Mouse (Mus musculus) cerebellum, adult 2 months (tissue): ENCODE data around the gene Slc38a6.

Experiments
- CTCF ChIP-seq: fragments of 200-500 bp; IDR thresholded peaks from 2 replicates; pipeline ENCODE4 v1.5.1; 2011; ENCODE audit warnings: low read depth, mild to moderate bottlenecking, control low read depth, low read length, moderate library complexity, borderline replicate concordance; ENCODE audit not compliant: insufficient read depth
- POLR2A ChIP-seq: fragments of 200-500 bp; IDR thresholded peaks from 2 replicates; pipeline ENCODE4 v1.6.1; 2011; ENCODE audit warnings: low read length, control low read depth, borderline replicate concordance; ENCODE audit not compliant: insufficient read depth

DNA sequence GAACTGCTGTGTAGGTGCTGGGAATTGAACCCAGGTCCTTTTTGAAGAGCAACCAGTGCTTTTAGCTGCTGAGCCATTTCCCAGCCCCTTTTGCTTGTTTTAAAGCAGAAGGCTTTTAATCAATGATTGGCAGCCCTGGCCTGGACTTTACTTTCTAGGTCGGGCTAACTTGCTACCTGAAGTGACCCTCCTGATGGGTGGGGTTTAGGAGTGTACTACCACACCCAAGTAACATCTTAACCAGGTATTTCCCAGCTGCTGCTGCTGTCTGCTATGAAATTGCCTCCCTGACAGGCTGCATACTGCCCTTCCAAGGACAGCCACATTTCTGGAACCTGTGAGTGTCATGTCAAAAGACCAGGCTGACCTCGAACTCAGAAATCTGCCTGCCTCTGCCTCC is 14.0 kb downstream of the Slc38a6 start:
- TF ChIP-seq CTCF (no peak), POLR2A (no peak)
